Mouse (Mus musculus) testis, adult 2 months (tissue): ENCODE results near the gene Rad51b.

ENCODE experiments used
- CTCF ChIP-seq: fragments of 200-500 bp; IDR thresholded peaks from 2 replicates; pipeline ENCODE4 v1.5.1; 2012; ENCODE audit warnings: low read depth, mild to moderate bottlenecking, inconsistent platforms, low read length, moderate library complexity; ENCODE audit not compliant: control insufficient read depth, insufficient read depth, insufficient replicate concordance
- POLR2A ChIP-seq: fragments of 200-500 bp; IDR thresholded peaks from 2 replicates; pipeline ENCODE4 v1.6.1; 2012; ENCODE audit warnings: low read depth, mild to moderate bottlenecking, inconsistent platforms, low read length, moderate library complexity; ENCODE audit not compliant: control insufficient read depth

DNA sequence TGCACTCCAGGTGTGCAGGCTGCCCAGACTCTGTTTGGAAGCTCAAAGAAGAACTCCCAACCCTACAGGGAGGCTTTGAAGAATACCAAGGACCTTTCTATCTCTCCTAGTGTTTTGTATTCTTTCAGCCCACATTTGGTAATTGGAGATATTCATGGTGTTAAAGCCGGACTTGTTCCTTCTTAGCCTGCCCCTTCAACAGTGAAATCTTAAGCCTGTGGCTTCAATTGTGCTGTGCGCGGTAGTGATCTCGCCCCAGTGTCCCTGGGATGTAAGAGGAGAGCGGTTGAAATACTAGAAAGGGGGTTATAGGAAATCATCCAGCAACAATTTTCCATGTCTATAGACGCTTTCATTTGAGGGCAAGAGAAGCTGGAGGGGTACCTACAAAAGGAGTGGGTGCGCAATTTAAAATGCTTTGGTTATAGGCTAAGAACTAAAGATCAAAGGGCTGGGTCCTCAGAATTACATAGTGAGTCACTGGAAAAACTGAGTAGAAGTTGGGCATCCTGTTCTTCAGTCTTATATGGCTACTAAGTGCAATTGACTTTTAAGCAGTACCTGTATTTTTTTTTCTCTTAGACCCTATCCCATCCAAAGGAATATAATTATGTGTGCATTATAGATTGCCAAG, 253.1 kb downstream of the Rad51b start:
- TF ChIP-seq POLR2A = no peak
- TF ChIP-seq CTCF = no peak
